Mouse (Mus musculus): ENCODE measurements around the gene Zfp39.
A peak's percentile ranks its signal among the peaks of the same experiment; 100 is the strongest.
"Not testable (repeated sequence)": the region's sequence is repeated elsewhere in the genome, so short reads cannot be mapped to it uniquely, and the experiment has no call there.

The Zfp39 gene

GRCm38 (mm10) chr11:58922420-58922819 lies 18.4 kb upstream of the Zfp39 start:
- DNase-seq (ENCODE audit: low spot score), result no peak

GRCm38 (mm10) chr11:58918759-58919158 lies 14.7 kb upstream of the Zfp39 start:
- no peak for DNase-seq (ENCODE audit: low spot score)

- peak; percentile 79 for DNase-seq (ENCODE audit: low spot score)
Observed at GRCm38 (mm10) chr11:58917745-58918366, 13.8 kb upstream of the Zfp39 start, which contains the start of gene Btnl10. Gene Btnl10, plus strand, starts transcription at chr11:58917908.

- peak; percentile 93 for DNase-seq (ENCODE audit: low spot score)
Observed at GRCm38 (mm10) chr11:58916879-58917744, 13.1 kb upstream of the Zfp39 start.

GRCm38 (mm10) chr11:58914461-58915028 lies 10.5 kb upstream of the Zfp39 start:
- DNase-seq (ENCODE audit: low spot score), result peak; percentile 58

GRCm38 (mm10) chr11:58913776-58914175 lies 9.8 kb upstream of the Zfp39 start:
- DNase-seq (ENCODE audit: low spot score), result no peak

- no peak for DNase-seq (ENCODE audit: low spot score)
Observed at GRCm38 (mm10) chr11:58904838-58905237, 813 bp upstream of the Zfp39 start.

- no peak for DNase-seq (ENCODE audit: low spot score)
Observed at GRCm38 (mm10) chr11:58904410-58904718, 339 bp upstream of the Zfp39 start.

GRCm38 (mm10) chr11:58901080-58901479 lies 2.9 kb downstream of the Zfp39 start:
- peak; percentile 53 for DNase-seq (ENCODE audit: low spot score)

GRCm38 (mm10) chr11:58897485-58897884 lies 6.5 kb downstream of the Zfp39 start:
- DNase-seq (ENCODE audit: low spot score), result no peak

GRCm38 (mm10) chr11:58894456-58894855 lies 9.6 kb downstream of the Zfp39 start:
- DNase-seq (ENCODE audit: low spot score), result no peak

- DNase-seq (ENCODE audit: low spot score), result no peak
Observed at GRCm38 (mm10) chr11:58890511-58890910, 13.5 kb downstream of the Zfp39 start.

- no peak for DNase-seq (ENCODE audit: low spot score)
Observed at GRCm38 (mm10) chr11:58883756-58884155, 20.3 kb downstream of the Zfp39 start.

- DNase-seq (ENCODE audit: low spot score), result no peak
Observed at GRCm38 (mm10) chr11:58870961-58871360, 33.1 kb downstream of the Zfp39 start.

- no peak for DNase-seq (ENCODE audit: low spot score)
Observed at GRCm38 (mm10) chr11:58867954-58868330, 36.1 kb downstream of the Zfp39 start.

- DNase-seq (ENCODE audit: low spot score), result peak; percentile 80
Observed at GRCm38 (mm10) chr11:58867039-58867953, 36.7 kb downstream of the Zfp39 start, which contains the start of gene 2810021J22Rik. Gene 2810021J22Rik, plus strand, starts transcription at chr11:58867216.

GRCm38 (mm10) chr11:58860744-58861143 lies 43.3 kb downstream of the Zfp39 start:
- DNase-seq (ENCODE audit: low spot score), result no peak

- no peak for DNase-seq (ENCODE audit: low spot score)
Observed at GRCm38 (mm10) chr11:58849731-58850130, 54.3 kb downstream of the Zfp39 start.

- no peak for DNase-seq (ENCODE audit: low spot score)
Observed at GRCm38 (mm10) chr11:58847636-58848035, 56.4 kb downstream of the Zfp39 start.

GRCm38 (mm10) chr11:58846919-58847461 lies 57.0 kb downstream of the Zfp39 start, which contains the start of gene Gm12258:
Gene Gm12258, plus strand, starts transcription at chr11:58847158.
- peak; percentile 100 for DNase-seq (ENCODE audit: low spot score)

GRCm38 (mm10) chr11:58838951-58839350 lies 65.1 kb downstream of the Zfp39 start, which contains the start of gene Olfr311:
Gene Olfr311, plus strand, starts transcription at chr11:58839251.
- not testable (repeated sequence) for DNase-seq (ENCODE audit: low spot score)
